Mouse (Mus musculus) liver, embryonic 12.5 days (tissue): Measurements from ENCODE around the gene Asb13. TPM values are rescaled to one million over a fixed set of nuclear protein-coding genes. Genes with fewer than 3 reads are reported as not detected.

Experiments used
- ATAC-seq: fragments of 200-750 bp; cut with Nextera tagmentation; 2 replicates; pipeline ENCODE4 v1.8.0; 2017; ENCODE audit warnings: moderate number of reproducible peaks, mild to moderate bottlenecking, moderate library complexity
- H3K27ac ChIP-seq: fragments of 300-500 bp; sonication (generic); 2 replicates; pipeline ENCODE4 v1.5.1; 2016; ENCODE audit warnings: mild to moderate bottlenecking
- H3K27me3 ChIP-seq: fragments of 300-500 bp; sonication (generic); replicated peaks from 2 replicates; pipeline ENCODE4 v1.6.1; 2016; ENCODE audit warnings: mild to moderate bottlenecking, moderate library complexity
- H3K36me3 ChIP-seq: fragments of 300-500 bp; sonication (generic); 2 replicates; pipeline ENCODE4 v1.6.1; 2016; ENCODE audit warnings: mild to moderate bottlenecking, moderate library complexity
- H3K4me1 ChIP-seq: fragments of 300-500 bp; sonication (generic); 2 replicates; pipeline ENCODE4 v1.6.1; 2016
- H3K4me2 ChIP-seq: fragments of 300-500 bp; sonication (generic); 2 replicates; pipeline ENCODE4 v1.6.1; 2016; ENCODE audit warnings: mild to moderate bottlenecking, moderate library complexity
- H3K4me3 ChIP-seq: fragments of 300-500 bp; sonication (generic); 2 replicates; pipeline ENCODE4 v1.5.1; 2016; ENCODE audit warnings: mild to moderate bottlenecking, moderate library complexity
- H3K9ac ChIP-seq: fragments of 300-500 bp; sonication (generic); 2 replicates; pipeline ENCODE4 v1.6.1; 2016; ENCODE audit warnings: mild to moderate bottlenecking, moderate library complexity
- H3K9me3 ChIP-seq: fragments of 300-500 bp; sonication (generic); replicated peaks from 2 replicates; pipeline ENCODE4 v1.6.1; 2016; ENCODE audit warnings: mild to moderate bottlenecking, moderate library complexity
- WGBS: fragments of 180-500 bp; shearing (Covaris S2); methylation state at CpG from one replicate; pipeline ENCODE4 v1.1.7; 2016; ENCODE audit not compliant: insufficient replicate concordance; 5-methylcytosine and 5-hydroxymethylcytosine counted together
- polyA plus RNA-seq: library from polyadenylated mRNA; unstranded; fragments of >200 nt; fragmentation: Nextera tagmentation; extraction: Ambion mirVana; gene quantifications from 2 replicates; pipeline ENCODE4 v1.2.1, GENCODE M21; 2016

Asb13 gene
- polyA plus RNA-seq, 1 experiment from 2014 or later = 3.6 TPM

DNA sequence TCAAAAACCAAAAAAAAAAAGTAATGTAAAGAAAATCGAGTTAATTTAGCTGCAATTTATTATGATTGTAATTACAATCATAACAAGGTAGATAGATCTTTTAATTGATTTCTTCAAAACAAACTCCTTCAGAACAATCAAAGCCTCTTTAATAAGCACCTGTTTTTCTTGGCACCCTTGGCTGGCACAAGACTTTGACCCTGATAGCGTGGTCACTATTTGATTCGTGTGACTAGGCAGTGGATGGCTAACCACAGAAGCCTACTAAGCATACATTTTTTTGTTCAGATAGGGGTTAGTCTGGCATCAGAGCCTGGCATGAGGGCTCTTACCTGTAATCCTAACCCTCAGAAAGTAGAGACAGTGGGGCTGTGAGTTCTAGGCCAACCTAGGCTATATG lies 1.2 kb downstream of the Asb13 start:
- H3K36me3 ChIP-seq = no peaks in the 10 kb centered on the region
- H3K4me1 ChIP-seq = peaks cover 18% of the 10 kb centered on the region; the same call in 1 of the 2 replicates
- H3K27me3 ChIP-seq = 0 out of 2 replicates have a peak, but pooled peaks cover 9% of the 10 kb centered on the region
- H3K9ac ChIP-seq = no peak overlapping the region
- no peaks in the 10 kb centered on the region for H3K9me3 ChIP-seq
- WGBS = 72% methylated on average over 3 of the region's 3 CpGs
- no peak overlapping the region for H3K4me3 ChIP-seq
- no peak overlapping the region for H3K4me2 ChIP-seq
- no peak overlapping the region for H3K27ac ChIP-seq
- no peak for ATAC-seq

GRCm38 (mm10) chr13:3636797-3637196 lies 3.0 kb downstream of the Asb13 start:
- Histone ChIP-seq H3K27ac (no peak overlapping the region), H3K4me1 (peaks cover 18% of the 10 kb centered on the region; the same call in 1 of the 2 replicates), H3K36me3 (no peaks in the 10 kb centered on the region), H3K4me3 (no peak overlapping the region), H3K27me3 (0 out of 2 replicates have a peak, but pooled peaks cover 9% of the 10 kb centered on the region), H3K9ac (no peak overlapping the region), H3K4me2 (0 out of 2 replicates have a peak overlapping the region, but pooled peaks have one; percentile 8), H3K9me3 (no peaks in the 10 kb centered on the region)
- ATAC-seq = no peak
- WGBS = 62% methylated on average over 11 of the region's 11 CpGs

DNA sequence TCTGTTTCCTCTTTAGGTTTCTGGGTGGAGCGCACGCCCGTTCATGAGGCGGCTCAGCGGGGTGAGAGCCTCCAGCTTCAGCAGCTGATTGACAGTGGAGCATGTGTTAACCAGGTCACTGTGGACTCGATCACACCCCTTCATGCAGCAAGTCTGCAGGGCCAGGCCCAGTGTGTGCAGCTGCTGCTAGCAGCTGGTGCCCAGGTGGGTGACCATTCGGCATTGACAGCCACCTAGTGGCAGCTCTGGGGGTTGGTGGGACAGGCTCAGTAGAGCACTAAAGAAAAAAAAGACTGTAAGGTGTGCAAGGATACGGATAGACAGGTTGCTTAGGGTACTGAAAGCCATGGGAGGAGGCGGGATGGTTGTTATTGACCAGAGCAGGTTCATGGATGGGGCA lies 8.2 kb downstream of the Asb13 start:
- WGBS = 72% methylated on average over 9 of the region's 9 CpGs
- H3K4me3 ChIP-seq = no peak overlapping the region
- H3K4me2 ChIP-seq = no peak overlapping the region
- no peak overlapping the region for H3K27ac ChIP-seq
- H3K27me3 ChIP-seq = no peaks in the 10 kb centered on the region
- H3K4me1 ChIP-seq = 0 out of 2 replicates have a peak, but pooled peaks cover 4% of the 10 kb centered on the region
- no peaks in the 10 kb centered on the region for H3K36me3 ChIP-seq
- no peak overlapping the region; the same call in 1 of the 2 replicates for H3K9ac ChIP-seq
- H3K9me3 ChIP-seq = no peaks in the 10 kb centered on the region
- ATAC-seq = peak; percentile 42; the same call in 1 of the 2 replicates

DNA sequence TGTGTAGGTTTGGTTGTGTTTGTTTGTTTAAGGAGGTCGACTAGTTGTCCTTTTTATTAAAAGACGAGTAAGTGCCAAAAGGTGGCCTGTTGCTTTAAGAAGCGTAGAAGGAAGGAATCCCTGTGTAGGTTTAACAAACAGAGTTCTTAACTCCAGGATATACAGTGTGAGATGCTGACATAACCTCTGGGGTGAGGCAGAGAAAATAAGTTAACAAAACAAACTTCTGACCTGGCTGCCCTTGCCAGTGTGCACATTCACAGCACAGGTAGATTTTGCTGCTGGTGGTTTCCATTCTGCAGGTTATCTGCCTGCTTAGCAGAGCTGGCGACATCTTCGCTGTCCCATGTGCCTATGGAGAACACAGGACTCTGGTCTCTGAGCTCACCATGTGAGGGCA lies 8.7 kb downstream of the Asb13 start:
- Histone ChIP-seq H3K4me1 (0 out of 2 replicates have a peak, but pooled peaks cover 2% of the 10 kb centered on the region), H3K27ac (no peak overlapping the region), H3K4me3 (no peak overlapping the region)

GRCm38 (mm10) chr13:3644871-3645270 lies 11.0 kb downstream of the Asb13 start:
- H3K9ac ChIP-seq = no peak overlapping the region
- no peaks in the 10 kb centered on the region for H3K4me1 ChIP-seq
- H3K9me3 ChIP-seq = no peaks in the 10 kb centered on the region
- H3K27me3 ChIP-seq = no peaks in the 10 kb centered on the region
- 69% methylated on average over 5 of the region's 5 CpGs for whole genome bisulfite sequencing
- ATAC-seq = no peak
- H3K4me2 ChIP-seq = no peak overlapping the region
- no peak overlapping the region for H3K27ac ChIP-seq
- H3K4me3 ChIP-seq = no peak overlapping the region
- H3K36me3 ChIP-seq = no peaks in the 10 kb centered on the region

More for the DNA sequence above, 8.7 kb downstream of the Asb13 start:
- Histone ChIP-seq H3K4me2 (no peak overlapping the region), H3K27me3 (no peaks in the 10 kb centered on the region), H3K9me3 (no peaks in the 10 kb centered on the region), H3K9ac (no peak overlapping the region), H3K36me3 (no peaks in the 10 kb centered on the region)
- 64% methylated on average over 5 of the region's 5 CpGs for WGBS
- ATAC-seq = no peak

DNA sequence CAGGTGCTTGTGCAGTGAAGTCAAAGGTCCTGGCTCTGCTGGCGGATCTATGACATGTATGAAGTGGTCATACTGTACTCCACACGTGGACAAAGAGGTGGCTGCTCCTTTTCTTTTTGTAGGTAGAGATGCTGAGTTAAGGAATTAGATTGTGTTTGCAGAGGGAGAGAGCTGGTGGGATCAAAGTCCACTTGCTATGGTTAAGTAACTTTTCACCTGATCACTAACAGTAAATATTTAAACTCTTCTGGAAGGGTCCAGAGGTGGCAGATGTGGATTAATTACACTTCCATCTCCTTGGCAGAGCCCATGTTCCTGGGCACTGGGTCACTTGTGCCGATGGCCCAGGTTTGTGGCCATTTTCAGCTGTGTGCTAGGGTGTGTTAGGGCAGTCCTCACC lies 12.1 kb downstream of the Asb13 start:
- no peak overlapping the region for H3K4me2 ChIP-seq
- H3K9ac ChIP-seq = no peak overlapping the region
- no peak overlapping the region for H3K27ac ChIP-seq
- no peak overlapping the region for H3K4me3 ChIP-seq
- 53% methylated on average over 3 of the region's 3 CpGs for WGBS
- H3K9me3 ChIP-seq = no peaks in the 10 kb centered on the region
- H3K36me3 ChIP-seq = no peaks in the 10 kb centered on the region
- no peaks in the 10 kb centered on the region for H3K27me3 ChIP-seq
- ATAC-seq = no peak
- H3K4me1 ChIP-seq = no peaks in the 10 kb centered on the region

GRCm38 (mm10) chr13:3646566-3646965 lies 12.7 kb downstream of the Asb13 start:
- H3K9me3 ChIP-seq = no peaks in the 10 kb centered on the region
- no peaks in the 10 kb centered on the region for H3K36me3 ChIP-seq
- H3K4me3 ChIP-seq = no peak overlapping the region
- 73% methylated on average over 7 of the region's 7 CpGs for WGBS
- H3K4me1 ChIP-seq = no peaks in the 10 kb centered on the region
- H3K27me3 ChIP-seq = no peaks in the 10 kb centered on the region
- peak; percentile 33; the same call in 1 of the 2 replicates for ATAC-seq
- no peak overlapping the region for H3K4me2 ChIP-seq
- H3K27ac ChIP-seq = 0 out of 2 replicates have a peak overlapping the region, but pooled peaks have one; percentile 25
- no peak overlapping the region for H3K9ac ChIP-seq

DNA sequence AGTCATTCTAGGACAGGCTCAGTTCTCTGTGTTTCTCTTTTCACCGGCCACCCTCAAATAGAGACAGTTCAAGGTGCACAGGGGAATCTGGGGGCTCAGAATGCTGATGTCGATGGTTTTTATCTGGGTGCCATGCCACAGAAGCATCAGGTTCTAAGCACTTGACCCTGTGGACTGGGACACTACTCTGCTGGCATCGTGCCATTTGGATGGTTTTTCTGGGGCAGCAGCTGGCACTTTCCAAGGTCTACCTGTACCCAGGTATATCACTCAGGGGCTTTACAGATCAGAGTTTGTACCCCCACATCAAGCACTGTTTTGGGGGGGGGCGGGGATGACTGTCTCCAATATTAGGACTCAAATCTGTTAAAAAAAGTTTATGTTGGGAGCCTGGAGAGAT lies 16.7 kb downstream of the Asb13 start:
- Histone ChIP-seq H3K4me3 (no peak overlapping the region), H3K4me2 (no peak overlapping the region), H3K27me3 (no peaks in the 10 kb centered on the region), H3K9ac (no peak overlapping the region), H3K4me1 (no peaks in the 10 kb centered on the region), H3K36me3 (no peaks in the 10 kb centered on the region), H3K27ac (no peak overlapping the region), H3K9me3 (no peaks in the 10 kb centered on the region)
- ATAC-seq = no peak
- 64% methylated on average over 4 of the region's 4 CpGs for WGBS

DNA sequence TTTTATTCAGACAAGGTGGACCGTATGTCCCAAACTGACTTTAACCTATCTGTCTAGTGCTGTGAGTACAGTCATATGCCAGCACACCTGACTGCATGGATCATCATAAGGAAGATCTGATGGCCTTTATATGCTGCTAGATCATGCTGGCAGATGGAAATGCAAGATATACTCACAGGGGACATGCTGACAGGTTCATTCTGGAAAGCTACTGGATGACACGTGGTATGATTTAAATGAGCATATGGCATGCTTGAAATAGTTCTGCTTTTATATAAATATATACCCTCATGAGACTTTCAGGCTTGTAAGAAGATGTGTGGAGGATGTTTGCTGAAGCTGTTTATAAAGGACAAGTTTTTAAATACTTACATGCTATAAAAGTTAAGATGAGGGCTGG lies 20.6 kb downstream of the Asb13 start:
- no peak overlapping the region for H3K9ac ChIP-seq
- no peak for ATAC-seq

GRCm38 (mm10) chr13:3659163-3660160 lies 25.6 kb downstream of the Asb13 start:
- ATAC-seq = no peak
- no peak overlapping the region for H3K4me2 ChIP-seq
- H3K36me3 ChIP-seq = no peaks in the 10 kb centered on the region
- no peaks in the 10 kb centered on the region for H3K9me3 ChIP-seq
- H3K9ac ChIP-seq = no peak overlapping the region
- WGBS = 54% methylated on average over 16 of the region's 16 CpGs
- H3K27me3 ChIP-seq = no peaks in the 10 kb centered on the region
- H3K27ac ChIP-seq = no peak overlapping the region
- H3K4me3 ChIP-seq = no peak overlapping the region
- no peaks in the 10 kb centered on the region for H3K4me1 ChIP-seq

More for the DNA sequence above, 20.6 kb downstream of the Asb13 start:
- WGBS = 68% methylated on average over 2 of the region's 2 CpGs
- Histone ChIP-seq H3K4me1 (no peaks in the 10 kb centered on the region), H3K36me3 (no peaks in the 10 kb centered on the region), H3K27ac (no peak overlapping the region), H3K9me3 (no peaks in the 10 kb centered on the region), H3K4me3 (no peak overlapping the region), H3K4me2 (no peak overlapping the region), H3K27me3 (no peaks in the 10 kb centered on the region)

GRCm38 (mm10) chr13:3664241-3664640 lies 30.4 kb downstream of the Asb13 start:
- H3K27me3 ChIP-seq = no peaks in the 10 kb centered on the region
- H3K4me2 ChIP-seq = no peak overlapping the region
- H3K4me3 ChIP-seq = no peak overlapping the region
- no peak overlapping the region for H3K27ac ChIP-seq
- no peak overlapping the region for H3K9ac ChIP-seq
- H3K4me1 ChIP-seq = 0 out of 2 replicates have a peak, but pooled peaks cover 2% of the 10 kb centered on the region
- no peaks in the 10 kb centered on the region for H3K9me3 ChIP-seq
- no peaks in the 10 kb centered on the region for H3K36me3 ChIP-seq
- no peak for ATAC-seq
- WGBS = 50% methylated on average over 3 of the region's 3 CpGs

DNA sequence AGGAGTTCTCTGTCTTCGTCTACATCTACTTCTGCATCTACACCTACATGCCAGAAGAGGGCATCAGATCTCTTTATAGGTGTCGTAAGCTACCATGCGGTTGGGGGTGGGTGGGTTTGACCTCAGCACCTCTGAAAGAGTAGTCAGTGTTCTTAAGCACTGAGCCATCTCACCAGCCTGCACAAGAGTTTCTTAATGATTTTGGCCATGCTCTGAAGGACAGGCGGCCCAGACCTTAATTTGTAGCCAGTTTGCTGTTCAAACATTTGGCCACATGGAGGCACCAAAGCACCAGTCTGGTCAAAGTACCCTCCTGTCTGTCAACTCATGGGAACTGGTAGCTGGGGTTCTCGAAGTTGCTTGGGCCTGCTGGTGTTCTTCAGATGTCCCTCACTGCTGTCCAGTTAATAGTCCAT lies 31.5 kb downstream of the Asb13 start:
- H3K27ac ChIP-seq = no peak overlapping the region
- no peak overlapping the region for H3K9ac ChIP-seq
- H3K4me3 ChIP-seq = no peak overlapping the region
- no peaks in the 10 kb centered on the region for H3K9me3 ChIP-seq
- H3K4me1 ChIP-seq = 0 out of 2 replicates have a peak, but pooled peaks cover 13% of the 10 kb centered on the region
- no peaks in the 10 kb centered on the region for H3K36me3 ChIP-seq
- ATAC-seq = peak; percentile 51
- H3K27me3 ChIP-seq = no peaks in the 10 kb centered on the region
- peak overlapping the region; percentile 43 for H3K4me2 ChIP-seq
- WGBS = 5% methylated on average over 5 of the region's 5 CpGs
